Mouse (Mus musculus) MEL (cell line): ENCODE results near the gene Zc3h13. TPM values are rescaled to one million over a fixed set of nuclear protein-coding genes. Genes with fewer than 3 reads are reported as not detected.

Experiments
- DNase-seq: peaks from one replicate; pipeline ENCODE4 v3.0.0; 2011; ENCODE audit warnings: low read depth, low spot score
- H3K27ac ChIP-seq: 2 replicates; pipeline ENCODE4 v1.5.1; 2012; ENCODE audit warnings: low read depth, mild to moderate bottlenecking, control low read depth, low read length, moderate library complexity; ENCODE audit not compliant: control insufficient read depth
- H3K27me3 ChIP-seq, 2 experiments: fragments of 150-350 bp in 1 of 2; sonication (generic) in 1 of 2; 2 replicates each; pipeline ENCODE4 v1.6.1; 2012; ENCODE audit warnings: low read length in 2 of 2, mild to moderate bottlenecking in 2 of 2, improper control_type of control experiment in 1 of 2, moderate library complexity in 1 of 2; ENCODE audit not compliant: insufficient read depth in 2 of 2, control insufficient read depth in 1 of 2
- H3K36me3 ChIP-seq, 2 experiments: 2 replicates each; pipeline ENCODE4 v1.6.1; 2012 to 2014; ENCODE audit warnings: low read length in 2 of 2, improper control_type of control experiment in 1 of 2, inconsistent platforms in 1 of 2, mild to moderate bottlenecking in 1 of 2; ENCODE audit not compliant: insufficient read depth in 2 of 2, control insufficient read depth in 1 of 2
- H3K4me1 ChIP-seq, 2 experiments: fragments of 150-350 bp in 1 of 2; sonication (generic) in 1 of 2; 2 replicates each; pipeline ENCODE4 v1.6.1; 2012; ENCODE audit warnings: low read length in 2 of 2, improper control_type of control experiment in 1 of 2, mild to moderate bottlenecking in 1 of 2; ENCODE audit not compliant: insufficient read depth in 2 of 2, control insufficient read depth in 1 of 2
- H3K4me3 ChIP-seq, 2 experiments: fragments of 150-350 bp in 1 of 2; sonication (generic) in 1 of 2; 2 replicates each; pipeline ENCODE4 v1.5.1; 2012; ENCODE audit warnings: low read depth in 2 of 2, low read length in 2 of 2, mild to moderate bottlenecking in 2 of 2, moderate library complexity in 2 of 2, control low read depth in 1 of 2, improper control_type of control experiment in 1 of 2; ENCODE audit not compliant: control insufficient read depth in 1 of 2, insufficient read depth in 1 of 2
- H3K79me2 ChIP-seq: 2 replicates; pipeline ENCODE4 v1.6.1; 2012; ENCODE audit warnings: mild to moderate bottlenecking, low read length, moderate library complexity; ENCODE audit not compliant: control insufficient read depth, poor library complexity, insufficient read depth
- H3K9ac ChIP-seq: 2 replicates; pipeline ENCODE4 v1.6.1; 2012; ENCODE audit warnings: low read depth, mild to moderate bottlenecking, control low read depth, low read length, moderate library complexity; ENCODE audit not compliant: control insufficient read depth, poor library complexity, severe bottlenecking
- H3K9me3 ChIP-seq: fragments of 150-350 bp; sonication (generic); replicated peaks from 2 replicates; pipeline ENCODE4 v1.6.1; 2012; ENCODE audit warnings: mild to moderate bottlenecking, low read length, improper control_type of control experiment, moderate library complexity; ENCODE audit not compliant: insufficient read depth
- BHLHE40 ChIP-seq: IDR thresholded peaks from 2 replicates; pipeline ENCODE4 v1.6.1; 2012; ENCODE audit warnings: low read depth, mild to moderate bottlenecking, inconsistent platforms, low read length, improper control_type of control experiment, borderline replicate concordance
- CHD1 ChIP-seq: IDR thresholded peaks from 2 replicates; pipeline ENCODE4 v1.6.1; 2012; ENCODE audit warnings: low read depth, mild to moderate bottlenecking, inconsistent platforms, low read length, improper control_type of control experiment
- CHD2 ChIP-seq: IDR thresholded peaks from 2 replicates; pipeline ENCODE4 v1.6.1; 2011; ENCODE audit warnings: low read length, improper control_type of control experiment
- CTCF ChIP-seq, 3 experiments: IDR thresholded peaks in 2 of 3; conservative IDR thresholded peaks in 1 of 3; 2 replicates each; pipeline ENCODE4 v1.5.1; 2011 to 2012; ENCODE audit warnings: low read length in 3 of 3, low read depth in 2 of 3, mild to moderate bottlenecking in 2 of 3, improper control_type of control experiment in 1 of 3, inconsistent platforms in 1 of 3, mixed read lengths in 1 of 3, moderate library complexity in 1 of 3; ENCODE audit not compliant: control insufficient read depth in 1 of 3, insufficient read depth in 1 of 3, poor library complexity in 1 of 3, severe bottlenecking in 1 of 3
- E2F4 ChIP-seq: IDR thresholded peaks from 2 replicates; pipeline ENCODE4 v1.6.1; 2011; ENCODE audit warnings: low read depth, low read length, improper control_type of control experiment, borderline replicate concordance
- ELF1 ChIP-seq: IDR thresholded peaks from 2 replicates; pipeline ENCODE4 v1.6.1; 2014; ENCODE audit warnings: low read depth, mild to moderate bottlenecking, inconsistent platforms, low read length, improper control_type of control experiment, moderate library complexity
- EP300 ChIP-seq, 2 experiments: IDR thresholded peaks; 2 replicates each; pipeline ENCODE4 v1.6.1; 2011; ENCODE audit warnings: improper control_type of control experiment in 2 of 2, low read length in 2 of 2, low read depth in 1 of 2, mild to moderate bottlenecking in 1 of 2
- GABPA ChIP-seq: IDR thresholded peaks from 2 replicates; pipeline ENCODE4 v1.6.1; 2012; ENCODE audit warnings: low read depth, mild to moderate bottlenecking, inconsistent platforms, low read length, improper control_type of control experiment, moderate library complexity
- HCFC1 ChIP-seq: IDR thresholded peaks from 2 replicates; pipeline ENCODE4 v1.6.1; 2012; ENCODE audit warnings: low read depth, mild to moderate bottlenecking, inconsistent platforms, low read length, improper control_type of control experiment, moderate library complexity
- JUND ChIP-seq: IDR thresholded peaks from 2 replicates; pipeline ENCODE4 v1.6.1; 2011; ENCODE audit warnings: low read depth, mild to moderate bottlenecking, improper control_type of control experiment, low read length
- KAT2A ChIP-seq: conservative IDR thresholded peaks from 2 replicates; pipeline ENCODE4 v1.6.1; 2012; ENCODE audit warnings: low read depth, low read length, improper control_type of control experiment, inconsistent platforms
- MAFK ChIP-seq: IDR thresholded peaks from 2 replicates; pipeline ENCODE4 v1.6.1; 2011; ENCODE audit warnings: low read depth, mild to moderate bottlenecking, low read length, improper control_type of control experiment, borderline replicate concordance
- MAZ ChIP-seq: IDR thresholded peaks from 2 replicates; pipeline ENCODE4 v1.6.1; 2012; ENCODE audit warnings: low read depth, mild to moderate bottlenecking, inconsistent platforms, low read length, improper control_type of control experiment
- MEF2A ChIP-seq: IDR thresholded peaks from 2 replicates; pipeline ENCODE4 v1.6.1; 2014; ENCODE audit warnings: low read depth, mild to moderate bottlenecking, inconsistent platforms, low read length, improper control_type of control experiment; ENCODE audit not compliant: poor library complexity, insufficient replicate concordance, severe bottlenecking; ENCODE audit errors: extremely low read depth
- MXI1 ChIP-seq: IDR thresholded peaks from 2 replicates; pipeline ENCODE4 v1.6.1; 2011; ENCODE audit warnings: mild to moderate bottlenecking, low read depth, low read length, improper control_type of control experiment
- MYB ChIP-seq: IDR thresholded peaks from 2 replicates; pipeline ENCODE4 v1.6.1; 2011; ENCODE audit warnings: mild to moderate bottlenecking, low read depth, low read length, improper control_type of control experiment
- MYC ChIP-seq: IDR thresholded peaks from 2 replicates; pipeline ENCODE4 v1.6.1; 2011; ENCODE audit warnings: low read depth, mild to moderate bottlenecking, low read length, improper control_type of control experiment, moderate library complexity
- NELFE ChIP-seq: IDR thresholded peaks from 2 replicates; pipeline ENCODE4 v1.6.1; 2011; ENCODE audit warnings: low read depth, low read length, improper control_type of control experiment
- NRF1 ChIP-seq: IDR thresholded peaks from 2 replicates; pipeline ENCODE4 v1.6.1; 2014; ENCODE audit warnings: low read depth, mild to moderate bottlenecking, inconsistent platforms, low read length, improper control_type of control experiment, moderate library complexity; ENCODE audit not compliant: poor library complexity, insufficient read depth, severe bottlenecking
- POLR2AphosphoS2 ChIP-seq: IDR thresholded peaks from 2 replicates; pipeline ENCODE4 v1.6.1; 2011; ENCODE audit warnings: low read length, improper control_type of control experiment
- POLR2AphosphoS5 ChIP-seq: IDR thresholded peaks from 2 replicates; pipeline ENCODE4 v1.6.1; 2012; ENCODE audit warnings: low read depth, borderline replicate concordance, mild to moderate bottlenecking, inconsistent platforms, low read length, moderate library complexity, mixed read lengths
- RAD21 ChIP-seq: IDR thresholded peaks from 2 replicates; pipeline ENCODE4 v1.6.1; 2011; ENCODE audit warnings: mild to moderate bottlenecking, low read depth, low read length, improper control_type of control experiment
- RCOR1 ChIP-seq: IDR thresholded peaks from 2 replicates; pipeline ENCODE4 v1.6.1; 2012; ENCODE audit warnings: low read depth, mild to moderate bottlenecking, inconsistent platforms, low read length, improper control_type of control experiment
- SIN3A ChIP-seq: IDR thresholded peaks from 2 replicates; pipeline ENCODE4 v1.6.1; 2012; ENCODE audit warnings: low read length, improper control_type of control experiment, inconsistent platforms
- TAL1 ChIP-seq: IDR thresholded peaks from 2 replicates; pipeline ENCODE4 v1.6.1; 2012; ENCODE audit warnings: mild to moderate bottlenecking, inconsistent platforms, low read length, moderate library complexity, mixed read lengths
- TBP ChIP-seq: IDR thresholded peaks from 2 replicates; pipeline ENCODE4 v1.8.0; 2011; ENCODE audit warnings: low read depth, low read length, improper control_type of control experiment
- TCF12 ChIP-seq: IDR thresholded peaks from 2 replicates; pipeline ENCODE4 v1.6.1; 2014; ENCODE audit warnings: low read depth, mild to moderate bottlenecking, inconsistent platforms, low read length, improper control_type of control experiment, moderate library complexity
- UBTF ChIP-seq: IDR thresholded peaks from 2 replicates; pipeline ENCODE4 v1.6.1; 2012; ENCODE audit warnings: low read depth, mild to moderate bottlenecking, inconsistent platforms, low read length, improper control_type of control experiment, moderate library complexity, borderline replicate concordance; ENCODE audit not compliant: insufficient read depth
- USF1 ChIP-seq: IDR thresholded peaks from 2 replicates; pipeline ENCODE4 v1.6.1; 2014; ENCODE audit warnings: low read depth, mild to moderate bottlenecking, inconsistent platforms, low read length, improper control_type of control experiment, moderate library complexity
- USF2 ChIP-seq, 2 experiments: IDR thresholded peaks; 2 replicates each; pipeline ENCODE4 v1.6.1; 2011 to 2012; ENCODE audit warnings: improper control_type of control experiment in 2 of 2, low read length in 2 of 2, borderline replicate concordance in 1 of 2, inconsistent platforms in 1 of 2, low read depth in 1 of 2, mild to moderate bottlenecking in 1 of 2; ENCODE audit not compliant: insufficient read depth in 1 of 2
- ZC3H11A ChIP-seq: IDR thresholded peaks from 2 replicates; pipeline ENCODE4 v1.6.1; 2012; ENCODE audit warnings: low read depth, mild to moderate bottlenecking, inconsistent platforms, low read length, improper control_type of control experiment
- ZKSCAN1 ChIP-seq: IDR thresholded peaks from 2 replicates; pipeline ENCODE4 v1.6.1; 2012; ENCODE audit warnings: low read depth, mild to moderate bottlenecking, inconsistent platforms, low read length, improper control_type of control experiment, moderate library complexity
- ZMIZ1 ChIP-seq: IDR thresholded peaks from 2 replicates; pipeline ENCODE4 v1.6.1; 2012; ENCODE audit warnings: low read depth, mild to moderate bottlenecking, inconsistent platforms, low read length, improper control_type of control experiment, moderate library complexity
- ZNF384 ChIP-seq: IDR thresholded peaks from 2 replicates; pipeline ENCODE4 v1.6.1; 2012; ENCODE audit warnings: low read depth, mild to moderate bottlenecking, inconsistent platforms, low read length, improper control_type of control experiment
- polyA plus RNA-seq, 2 experiments: library from polyadenylated mRNA; stranded (reverse) in 1 of 2; unstranded in 1 of 2; fragments of >175 nt in 1 of 2; fragments of >200 nt in 1 of 2; gene quantifications; 2 replicates each; pipeline versions ENCODE4 v1.2.1 to v1.2.4; 2012; ENCODE audit warnings: low replicate concordance in 2 of 2, low read depth in 1 of 2; ENCODE audit not compliant: insufficient read length in 2 of 2, insufficient read depth in 1 of 2, missing spikeins in 1 of 2
- total RNA-seq: library from RNA; depleted of rRNA; stranded (reverse); fragments of 300-350 nt; gene quantifications from 2 replicates; pipeline ENCODE4 v1.2.3, GENCODE M21; 2012; rRNA removed

Gene Zc3h13
- total RNA-seq = 17.5 and 21.5 TPM in 2 replicates
- 100 to 1,000 TPM in 1 of 2 experiments, 10 to 100 TPM in 1; 41.8 to 145 TPM for polyA plus RNA-seq

DNA sequence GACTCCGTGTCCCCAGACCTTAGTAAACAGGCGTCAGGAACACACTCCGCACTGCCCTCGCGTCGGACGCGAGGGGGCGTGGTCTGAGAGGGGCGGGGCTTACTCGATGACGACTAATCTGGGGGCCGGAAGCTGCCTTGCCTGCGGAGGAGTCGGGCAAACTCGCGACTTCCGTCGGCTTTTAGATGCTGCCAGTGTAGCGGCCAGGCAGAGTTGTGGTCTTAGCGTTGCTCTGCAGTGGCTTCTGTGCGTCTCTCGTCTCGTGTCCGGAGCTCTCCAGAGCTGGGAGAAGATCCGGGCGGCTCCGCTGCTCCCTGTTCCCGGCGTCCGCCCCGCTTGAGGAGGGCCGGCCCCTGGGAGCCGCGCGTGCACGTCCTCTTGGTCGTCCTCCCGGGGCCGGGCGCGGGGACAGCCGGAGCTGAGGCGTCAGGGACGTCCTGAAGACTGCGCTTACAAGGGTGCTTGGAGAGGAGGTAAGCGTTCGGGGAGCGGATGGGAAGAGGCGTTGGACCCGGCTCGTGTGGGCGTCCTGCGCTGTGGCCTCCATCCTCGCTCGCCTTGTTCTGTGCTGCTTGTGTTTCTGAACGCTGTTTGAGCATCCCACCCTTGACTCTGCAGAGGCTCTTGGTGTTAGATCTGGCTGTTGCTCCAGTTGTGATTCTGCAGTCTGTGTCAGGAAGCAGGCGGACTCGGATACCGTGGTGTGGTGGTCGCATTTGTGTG is at the start of gene Zc3h13:
Gene Zc3h13 (plus strand): TSS at position 181 of the 723 bp plus-strand sequence.
- no peaks in the 10 kb centered on the region; a peak in 2 of 4 replicates for H3K27me3 ChIP-seq
- peak within 1 kb of the TSS; percentile 65 for H3K27ac ChIP-seq
- peak within 1 kb of the TSS; percentile 80 for H3K9ac ChIP-seq
- H3K9me3 ChIP-seq = no peaks in the 10 kb centered on the region
- peaks cover 2% of the 10 kb centered on the region in 2 experiments; a peak in 3 of 4 replicates for H3K4me1 ChIP-seq
- H3K36me3 ChIP-seq = peaks cover 0 to 11% of the 10 kb centered on the region in 2 experiments; a peak in 2 of 4 replicates
- peaks cover 32% of the 10 kb centered on the region for H3K79me2 ChIP-seq
- peak within 1 kb of the TSS; percentile 97 to 98 for H3K4me3 ChIP-seq
- DNase-seq = peak; percentile 95
- TF ChIP-seq USF2 (IDR thresholded peaks at IDR 0.05; ENCODE audit: borderline replicate concordance in 1 of 2, insufficient read depth in 1 of 2, low read depth in 1 of 2, low read length in 2 of 2) (no peak), CHD2 (no peak), BHLHE40 (no peak), MYC (peak; percentile 77; the same call in 1 of the 2 replicates), ZKSCAN1 (no peak), USF1 (peak; percentile 31), RAD21 (no peak), TCF12 (peak; percentile 67), MAFK (no peak), CHD1 (no peak), TBP (peak; percentile 80), EP300 (IDR thresholded peaks at IDR 0.05; ENCODE audit: low read depth in 1 of 2, low read length in 2 of 2) (peak in 1 of 2 experiments; percentile 13; a peak in 1 of 4 replicates), NRF1 (peak; percentile 40; the same call in 1 of the 2 replicates), MAZ (peak; percentile 53; the same call in 1 of the 2 replicates), ZNF384 (no peak), SIN3A (peak; percentile 99), MEF2A (no peak), CTCF (IDR thresholded peaks at IDR 0.05 in 2 of 3, conservative IDR thresholded peaks at IDR 0.05 in 1 of 3; ENCODE audit: control insufficient read depth in 1 of 3, insufficient read depth in 1 of 3, low read depth in 2 of 3, low read length in 3 of 3, poor library complexity in 1 of 3, severe bottlenecking in 1 of 3) (no peak), RCOR1 (0 out of 2 replicates have a peak, but pooled peaks have one; percentile 20), JUND (0 out of 2 replicates have a peak, but pooled peaks have one; percentile 17), ZMIZ1 (peak; percentile 76), ZC3H11A (peak; percentile 29; the same call in 1 of the 2 replicates), KAT2A (peak; percentile 65), GABPA (no peak; the same call in 1 of the 2 replicates), UBTF (no peak), E2F4 (no peak), HCFC1 (peak; percentile 95), ELF1 (peak; percentile 97), MYB (no peak), TAL1 (no peak), POLR2AphosphoS5 (no peak), POLR2AphosphoS2 (peak; percentile 84), NELFE (peak; percentile 95), MXI1 (peak; percentile 95)
